In the genomic region with DNA sequence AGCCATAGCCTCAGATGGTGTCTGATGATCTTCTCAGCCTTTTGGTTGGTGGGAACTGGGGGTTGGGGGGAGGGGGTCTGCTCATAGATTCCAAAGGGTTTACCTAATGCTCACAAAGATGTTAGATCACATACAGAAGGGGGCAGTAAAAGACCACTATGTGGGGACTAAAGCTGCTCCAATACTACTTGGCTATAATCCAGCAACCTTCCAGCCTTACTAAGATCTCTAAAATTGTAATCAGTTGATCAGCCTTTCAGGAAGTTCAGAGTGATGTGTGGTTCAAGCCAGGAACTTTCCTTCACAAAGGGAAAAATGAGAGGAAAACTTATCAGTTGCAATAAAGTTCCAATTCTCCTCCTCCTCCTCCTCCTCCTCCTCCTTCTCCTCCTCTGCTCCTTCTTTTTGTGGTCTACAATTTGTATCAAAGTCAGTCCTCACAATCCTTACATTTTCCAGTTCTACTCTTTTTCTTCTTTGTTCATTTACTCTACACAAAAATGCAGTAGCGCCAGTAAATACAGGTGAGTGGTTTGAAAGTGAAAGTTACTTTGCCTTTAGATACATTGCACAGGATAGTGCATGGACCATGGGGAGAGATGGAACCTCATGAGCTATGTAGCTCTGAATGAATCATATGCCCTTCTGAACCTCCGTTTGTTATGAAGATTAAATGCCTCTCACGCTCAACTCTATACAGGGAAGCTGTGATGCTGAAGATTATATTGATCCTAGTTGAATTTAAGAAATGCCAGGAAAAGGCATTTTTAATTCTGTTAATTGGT, we compare ENCODE assay signal across 9 mouse cellular contexts. TPM values are rescaled to one million over a fixed set of nuclear protein-coding genes. Genes with fewer than 3 reads are reported as not detected.
DNase-seq lines count a peak whose midpoint lies in the region; ATAC-seq lines count a peak whose summit lies in the region.
"Had no signal": no experiment of that assay in that cellular context is flagged by ENCODE, and none has a peak within 500 bp of the region (broad histone marks: within the 10 kb centered on the region; RNA-seq: fewer than 3 reads in every experiment).

No protein-coding gene starts in this region.

- no peak for ATAC-seq in heart, embryonic 13.5 days (ENCODE audit: extremely low read depth, insufficient number of reproducible peaks, low FRiP score, low TSS enrichment)
- no peak; the same call in 1 of the 2 replicates for ATAC-seq in heart, embryonic 11.5 days (replicated peaks; ENCODE audit: insufficient number of reproducible peaks, low FRiP score, low TSS enrichment)

- no peaks in the 10 kb centered on the region for H3K27me3 ChIP-seq in heart, embryonic 13.5 days (replicated peaks)
- H3K27me3 ChIP-seq in heart, embryonic 11.5 days (ENCODE audit: control insufficient read depth, insufficient read depth, low read length), result no peaks in the 10 kb centered on the region

- H3K9me3 ChIP-seq in heart, embryonic 13.5 days, result 0 out of 2 replicates have a peak, but pooled peaks cover 4% of the 10 kb centered on the region
- H3K9me3 ChIP-seq in heart, embryonic 11.5 days (replicated peaks; ENCODE audit: control insufficient read depth, low read length), result no peaks in the 10 kb centered on the region
- H3K9me3 ChIP-seq: liver, embryonic 15.5 days had no signal

- DNase-seq in 416B (ENCODE audit: low read depth), result peak; percentile 88
- peak; percentile 72 for DNase-seq in ZHBTc4 (ENCODE audit: low read depth, low spot score)
- peak; percentile 37 for DNase-seq in kidney, postnatal 14 days
- no peak for DNase-seq in frontal cortex, postnatal 14 days (ENCODE audit: low spot score in 2 of 2)
- no peak for DNase-seq in adrenal gland, postnatal 4 days (ENCODE audit: low spot score in 2 of 2)
- no peak for DNase-seq in ovary, postnatal 10 days (ENCODE audit: low spot score)

- H3K36me3 ChIP-seq in heart, embryonic 13.5 days, result peaks cover 13% of the 10 kb centered on the region
- no peaks in the 10 kb centered on the region for H3K36me3 ChIP-seq in heart, embryonic 11.5 days (ENCODE audit: control insufficient read depth, insufficient read depth, low read length)

- no peak overlapping the region for H3K4me3 ChIP-seq in heart, embryonic 13.5 days
- no peak overlapping the region for H3K4me3 ChIP-seq in heart, embryonic 11.5 days (ENCODE audit: low read depth, low read length)
- H3K4me3 ChIP-seq: liver, embryonic 15.5 days had no signal

- H3K27ac ChIP-seq in heart, embryonic 13.5 days (replicated peaks), result 0 out of 2 replicates have a peak overlapping the region, but pooled peaks have one; percentile 10
- no peak overlapping the region for H3K27ac ChIP-seq in heart, embryonic 11.5 days (ENCODE audit: low read depth, low read length)
- H3K27ac ChIP-seq: liver, embryonic 15.5 days had no signal

- WGBS in heart, embryonic 13.5 days, result 58% methylated on average over 3 of the region's 3 CpGs
- WGBS in heart, embryonic 11.5 days (ENCODE audit: insufficient replicate concordance), result 69% methylated on average over 3 of the region's 3 CpGs

- peaks cover 54% of the 10 kb centered on the region for H3K4me1 ChIP-seq in heart, embryonic 13.5 days
- peaks cover 7% of the 10 kb centered on the region for H3K4me1 ChIP-seq in heart, embryonic 11.5 days (ENCODE audit: control insufficient read depth, insufficient read depth, low read length)

- peak overlapping the region; percentile 33; the same call in 1 of the 2 replicates for H3K9ac ChIP-seq in heart, embryonic 13.5 days
- H3K9ac ChIP-seq in heart, embryonic 11.5 days (ENCODE audit: low read depth, low read length), result no peak overlapping the region
- H3K9ac ChIP-seq: liver, embryonic 15.5 days had no signal

- peak overlapping the region; percentile 12; the same call in 1 of the 2 replicates for H3K4me2 ChIP-seq in heart, embryonic 13.5 days
- no peak overlapping the region for H3K4me2 ChIP-seq in heart, embryonic 11.5 days
- H3K4me2 ChIP-seq: liver, embryonic 15.5 days had no signal

RNA-seq across cellular contexts. Expression of gene Cox17, which starts 1.7 kb away (rescaled TPM):
- polyA plus RNA-seq in heart, embryonic 13.5 days (2015; fragmentation: Nextera tagmentation; extraction: Ambion mirVana), result 237 and 277 TPM in 2 replicates
- 289 and 314 TPM in 2 replicates for polyA plus RNA-seq in heart, embryonic 11.5 days (2014; fragmentation: Nextera tagmentation; extraction: Ambion mirVana)
- total RNA-seq in adrenal gland, postnatal 4 days (2021), result 100 to 1,000 TPM; 171 to 172 TPM

RNA-seq across cellular contexts. Expression of gene Gm21987, which starts 1.7 kb away (rescaled TPM):
- 5.1 and 5.7 TPM in 2 replicates for polyA plus RNA-seq in heart, embryonic 13.5 days (2015; fragmentation: Nextera tagmentation; extraction: Ambion mirVana)
- 2.4 and 3.4 TPM in 2 replicates for polyA plus RNA-seq in heart, embryonic 11.5 days (2014; fragmentation: Nextera tagmentation; extraction: Ambion mirVana)
- not detected for total RNA-seq in adrenal gland, postnatal 4 days (2021)
- polyA plus RNA-seq: liver, embryonic 15.5 days had no signal

RNA-seq across cellular contexts. Expression of gene Maats1, which starts 3.2 kb away (rescaled TPM):
- polyA plus RNA-seq in heart, embryonic 13.5 days (2015; fragmentation: Nextera tagmentation; extraction: Ambion mirVana), result 0.16 TPM in 1 of 2 replicates, not detected in the other
- polyA plus RNA-seq in heart, embryonic 11.5 days (2014; fragmentation: Nextera tagmentation; extraction: Ambion mirVana), result 0.21 TPM in 1 of 2 replicates, not detected in the other
- total RNA-seq in adrenal gland, postnatal 4 days (2021), result 1 to 10 TPM in 1 of 2 experiments, under 1 TPM in 1; 0.56 to 1.1 TPM

RNA-seq across cellular contexts. Expression of gene Popdc2, which starts 16.9 kb away (rescaled TPM):
- polyA plus RNA-seq in heart, embryonic 13.5 days (2015; fragmentation: Nextera tagmentation; extraction: Ambion mirVana), result 298 and 317 TPM in 2 replicates
- 292 and 312 TPM in 2 replicates for polyA plus RNA-seq in heart, embryonic 11.5 days (2014; fragmentation: Nextera tagmentation; extraction: Ambion mirVana)
- 1 to 10 TPM; 2.1 to 2.8 TPM for total RNA-seq in adrenal gland, postnatal 4 days (2021)

RNA-seq across cellular contexts. Expression of gene Nr1i2, which starts 50.5 kb away (rescaled TPM):
- polyA plus RNA-seq in heart, embryonic 13.5 days (2015; fragmentation: Nextera tagmentation; extraction: Ambion mirVana), result 0.13 TPM in 1 of 2 replicates, not detected in the other
- polyA plus RNA-seq in heart, embryonic 11.5 days (2014; fragmentation: Nextera tagmentation; extraction: Ambion mirVana), result 0.13 TPM in 1 of 2 replicates, not detected in the other
- total RNA-seq in adrenal gland, postnatal 4 days (2021), result 1 to 10 TPM in 1 of 2 experiments, under 1 TPM in 1; 0.70 to 4.3 TPM

Comparison
In these comparisons a context has a peak if more than half of its experiments do, and no peak if none do; other contexts are left out.
1. DNase-seq: peak in 416B (single experiment), ZHBTc4 (single experiment) and kidney, postnatal 14 days (single experiment); none in frontal cortex, postnatal 14 days (0 of 2), adrenal gland, postnatal 4 days (0 of 2) and ovary, postnatal 10 days (single experiment).